Mouse (Mus musculus): ENCODE measurements around the gene Abcb1b. TPM values are rescaled to one million over a fixed set of nuclear protein-coding genes. Genes with fewer than 3 reads are reported as not detected.

Abcb1b gene
- polyA plus RNA-seq, 1 experiment, result 0.58 TPM

Other genes starting within 250 kb of the Abcb1b start
- 2.8 and 3.4 TPM in 2 replicates for gene Rundc3b, start 175.2 kb upstream of the Abcb1b start, polyA plus RNA-seq (2012; rRNA removed)
- gene Abcb1a, start 138.1 kb upstream of the Abcb1b start, polyA plus RNA-seq (2012; rRNA removed), result 30.2 and 30.5 TPM in 2 replicates
- gene Abcb4, start 95.6 kb downstream of the Abcb1b start, polyA plus RNA-seq (2012; rRNA removed), result 0.10 TPM in 2 replicates
- gene Crot, start 199.2 kb downstream of the Abcb1b start, polyA plus RNA-seq (2012; rRNA removed), result 10.7 and 19.0 TPM in 2 replicates